Mouse (Mus musculus) spleen, embryonic (tissue): Measurements from ENCODE around the gene Mpped1.

ENCODE experiments used
- CTCF ChIA-PET: fragments of 350-600 bp; sonication (Branson Sonifier 250); formaldehyde crosslinking; loops from one replicate; lab custom pipeline; 2022; lab: Charles Lee

Mpped1 gene

GRCm38 (mm10) chr15:83779387-83779786 is at the start of gene Mpped1:
Gene Mpped1, plus strand, starts transcription at chr15:83779467.
- CTCF ChIA-PET, result no interaction called here

GRCm38 (mm10) chr15:83740676-83741422 is 38.4 kb upstream of the Mpped1 start:
- CTCF ChIA-PET, result no interaction called here

- CTCF ChIA-PET, result no interaction called here
Observed at GRCm38 (mm10) chr15:83742018-83742417, 37.2 kb upstream of the Mpped1 start.

- CTCF ChIA-PET, result no interaction called here
Observed at GRCm38 (mm10) chr15:83746311-83746710, 33.0 kb upstream of the Mpped1 start.

GRCm38 (mm10) chr15:83748986-83749385 is 30.3 kb upstream of the Mpped1 start:
- CTCF ChIA-PET, result no interaction called here

DNA sequence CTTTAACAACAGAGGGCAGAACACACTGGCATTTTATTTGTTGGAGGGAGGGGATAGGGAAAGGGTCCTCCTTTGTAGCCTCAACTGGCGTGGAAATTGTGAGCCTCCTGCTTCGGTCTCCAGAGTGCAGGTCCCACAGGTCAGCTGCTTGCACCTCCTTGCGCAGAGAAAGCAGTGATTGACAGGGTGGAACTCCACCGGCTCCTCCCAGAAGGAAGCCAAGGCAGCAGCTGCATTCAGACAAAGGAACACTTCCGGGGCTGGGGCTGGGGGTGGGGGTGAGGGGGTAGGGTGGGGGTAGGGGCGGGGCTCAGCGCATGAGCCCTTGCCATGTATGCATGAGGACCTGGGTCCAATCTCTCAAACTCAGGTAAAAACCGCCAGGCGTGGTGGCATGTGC is 29.8 kb upstream of the Mpped1 start:
- CTCF ChIA-PET, result no interaction called here

GRCm38 (mm10) chr15:83756742-83757141 is 22.5 kb upstream of the Mpped1 start:
- CTCF ChIA-PET, result no interaction called here

- CTCF ChIA-PET, result no interaction called here
Observed at GRCm38 (mm10) chr15:83758958-83759357, 20.3 kb upstream of the Mpped1 start.

DNA sequence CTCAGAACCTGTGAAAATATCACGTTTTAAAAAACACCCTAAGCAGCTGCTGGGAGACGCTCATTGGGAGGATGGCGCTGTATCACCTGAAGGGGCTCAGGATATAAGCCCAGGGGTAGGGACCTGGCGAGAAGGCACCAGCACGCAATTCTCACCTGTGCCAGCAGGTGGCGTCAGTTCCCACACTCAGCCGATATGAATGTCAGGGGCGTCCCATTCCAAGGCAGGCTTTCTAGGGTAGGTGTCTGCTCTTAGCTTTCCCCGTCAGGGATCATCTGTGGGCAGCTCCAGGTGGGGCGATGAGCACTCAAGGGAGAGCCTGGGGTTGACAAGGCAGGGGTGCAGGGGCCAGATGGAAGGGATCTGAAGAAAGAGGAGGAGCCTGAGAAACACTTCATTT is 18.6 kb upstream of the Mpped1 start:
- CTCF ChIA-PET, result no interaction called here

GRCm38 (mm10) chr15:83761512-83761911 is 17.8 kb upstream of the Mpped1 start:
- CTCF ChIA-PET, result no interaction called here

GRCm38 (mm10) chr15:83765388-83766029 is 13.8 kb upstream of the Mpped1 start:
- CTCF ChIA-PET, result no interaction called here

DNA sequence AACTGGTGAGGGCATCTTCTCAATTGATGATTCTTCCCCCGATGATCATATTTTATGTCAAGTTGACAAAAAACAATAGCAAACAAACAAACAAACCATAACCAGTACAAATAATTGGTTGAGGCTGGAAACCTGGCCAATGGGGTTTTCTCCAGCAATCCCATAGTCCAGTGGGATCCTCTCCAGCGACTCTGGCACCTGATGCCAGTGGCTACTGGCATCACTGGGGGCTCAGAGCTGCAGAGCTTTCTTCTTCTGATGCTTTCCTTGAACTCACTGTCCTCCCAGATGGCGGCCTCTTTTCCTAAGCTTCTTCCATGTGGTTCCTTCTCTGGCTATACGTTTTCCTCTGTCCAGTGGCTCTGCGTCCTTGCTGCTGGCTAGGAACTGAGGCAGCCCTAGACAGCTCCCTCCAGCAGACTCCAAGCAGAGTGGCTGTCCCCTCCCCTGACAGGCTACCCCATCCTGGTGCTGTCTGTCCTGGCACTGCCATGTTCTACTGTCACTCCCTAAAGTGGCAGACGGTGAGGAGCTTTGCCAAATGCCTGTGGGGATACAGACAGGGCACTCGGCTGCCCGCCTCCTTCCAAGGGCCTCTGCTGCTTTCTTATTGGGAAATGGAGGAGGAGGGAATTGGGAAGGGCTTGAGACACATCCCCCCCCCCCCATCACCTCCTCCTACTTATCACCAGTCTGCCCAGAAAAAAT is 7.8 kb upstream of the Mpped1 start:
- CTCF ChIA-PET, result no interaction called here

- CTCF ChIA-PET, result no interaction called here
Observed at GRCm38 (mm10) chr15:83772460-83772859, 6.8 kb upstream of the Mpped1 start.

DNA sequence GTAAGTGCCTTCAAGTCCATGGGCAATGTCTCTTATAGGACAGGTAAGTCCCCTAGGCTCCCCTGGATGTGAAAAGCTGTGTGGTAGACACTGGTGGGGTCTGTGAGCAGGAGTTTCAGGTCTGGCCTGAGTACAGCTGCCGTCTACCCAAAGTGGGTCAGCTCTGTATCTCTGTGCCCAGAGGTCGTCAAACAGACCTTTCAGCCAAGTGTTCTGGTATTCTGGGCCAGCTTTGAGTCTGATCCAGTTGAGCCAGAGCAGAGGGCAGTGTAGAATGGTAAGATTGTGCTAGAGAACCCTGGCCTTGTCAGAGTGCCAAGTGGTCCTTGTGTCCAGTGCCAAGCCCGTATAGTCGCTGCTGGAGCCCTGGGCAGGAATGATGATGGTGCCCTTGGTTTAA is 6.3 kb upstream of the Mpped1 start:
- CTCF ChIA-PET, result no interaction called here

GRCm38 (mm10) chr15:83774922-83775321 is 4.3 kb upstream of the Mpped1 start:
- CTCF ChIA-PET, result no interaction called here

DNA sequence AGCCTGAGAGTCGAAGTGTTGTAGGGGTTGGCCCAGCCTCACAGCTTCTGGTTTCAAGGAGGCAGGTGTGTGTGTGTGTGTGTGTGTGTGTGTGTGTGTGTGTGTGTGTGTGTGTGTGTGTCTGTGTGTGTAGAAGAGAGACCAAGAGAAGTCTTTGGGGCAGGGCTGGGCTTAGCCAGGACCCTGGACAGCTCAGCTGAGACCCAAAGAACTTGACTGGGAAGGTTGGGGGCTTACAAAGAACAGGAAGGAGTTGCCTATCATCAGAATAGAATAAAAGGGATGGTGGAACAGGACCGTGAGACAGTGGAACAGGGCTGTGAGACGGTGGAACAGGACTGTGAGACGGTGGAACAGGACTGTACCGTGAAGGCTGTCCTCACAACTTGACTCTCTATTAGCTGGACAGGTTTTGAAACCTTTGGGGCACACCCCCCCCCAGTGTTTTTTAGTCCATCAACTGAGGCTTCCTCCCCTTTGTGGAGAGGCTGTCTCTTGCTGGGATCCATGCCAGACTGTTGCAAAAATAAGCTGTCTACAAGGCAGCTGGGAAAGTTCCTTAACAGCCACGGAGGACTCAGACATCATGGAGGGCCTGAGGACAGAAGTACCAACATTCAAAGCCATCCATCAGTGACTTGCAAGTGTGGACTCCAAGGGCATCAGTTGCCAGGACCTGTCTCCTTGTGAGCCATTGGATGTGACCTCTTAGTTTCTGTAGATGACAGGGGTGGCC is 2.8 kb upstream of the Mpped1 start:
- CTCF ChIA-PET, result no interaction called here

DNA sequence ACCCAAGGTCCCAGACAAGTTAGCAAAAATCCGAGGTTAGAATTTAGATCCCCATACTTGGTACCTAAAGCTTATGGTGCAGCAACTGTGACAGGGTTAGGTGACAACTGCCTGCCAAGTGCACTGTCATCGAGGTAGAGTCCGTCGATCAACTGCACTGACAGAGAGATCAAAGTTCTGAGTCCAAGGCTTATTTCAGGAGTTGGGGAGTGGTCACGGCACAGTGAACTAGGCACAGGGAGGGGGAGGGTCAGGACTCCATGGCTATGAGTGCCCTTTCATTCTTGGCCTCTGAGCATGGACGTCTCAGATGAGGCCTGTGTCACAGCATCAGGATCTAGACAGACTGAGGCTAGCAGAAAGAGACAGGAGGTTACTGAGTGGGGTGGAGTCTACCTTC is 1.8 kb upstream of the Mpped1 start:
- CTCF ChIA-PET, result no interaction called here

DNA sequence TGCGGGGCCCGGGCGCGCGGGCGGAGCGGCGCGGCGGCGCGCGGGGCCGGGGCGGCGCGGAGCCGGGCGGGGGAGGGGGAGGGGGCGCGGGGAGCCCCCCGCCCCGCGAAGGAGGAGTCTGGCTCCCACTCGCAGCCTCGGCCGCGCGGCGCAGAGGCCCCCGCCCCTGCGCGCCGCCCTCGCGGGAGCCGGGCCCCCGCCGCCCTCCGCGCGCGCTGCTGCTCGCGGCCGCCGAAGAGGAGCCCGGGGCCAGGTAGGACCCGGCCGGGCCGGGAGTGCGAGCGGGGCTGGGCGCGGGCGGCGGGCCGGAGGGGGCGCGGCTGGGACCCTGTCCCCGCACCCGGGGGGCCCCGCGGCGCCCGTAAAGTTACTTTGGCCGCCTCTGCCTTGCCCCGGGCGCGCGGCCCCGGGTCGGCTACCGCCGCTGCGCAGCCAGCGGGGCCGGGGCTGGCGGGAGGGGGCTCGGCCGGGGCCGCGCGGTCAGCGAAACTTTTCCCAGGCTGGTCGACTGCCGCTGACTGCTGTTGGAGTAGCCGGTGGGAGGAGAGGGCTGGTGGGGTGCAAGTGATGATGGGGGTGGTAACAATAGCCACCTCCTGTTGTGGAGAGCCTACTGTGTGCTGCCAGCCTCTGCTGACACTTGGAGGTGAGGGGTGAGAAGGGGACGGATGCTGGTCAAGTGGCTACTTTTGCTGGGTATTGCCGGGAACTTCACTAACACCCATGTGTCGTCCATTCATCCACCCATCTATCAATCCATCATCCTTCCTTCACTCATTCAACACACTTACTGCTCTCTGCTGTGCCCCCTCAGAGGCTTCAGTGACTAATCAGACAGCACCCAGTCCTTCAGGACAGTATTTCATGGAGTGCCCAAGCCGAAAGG is 831 bp downstream of the Mpped1 start:
- CTCF ChIA-PET, result no interaction called here

DNA sequence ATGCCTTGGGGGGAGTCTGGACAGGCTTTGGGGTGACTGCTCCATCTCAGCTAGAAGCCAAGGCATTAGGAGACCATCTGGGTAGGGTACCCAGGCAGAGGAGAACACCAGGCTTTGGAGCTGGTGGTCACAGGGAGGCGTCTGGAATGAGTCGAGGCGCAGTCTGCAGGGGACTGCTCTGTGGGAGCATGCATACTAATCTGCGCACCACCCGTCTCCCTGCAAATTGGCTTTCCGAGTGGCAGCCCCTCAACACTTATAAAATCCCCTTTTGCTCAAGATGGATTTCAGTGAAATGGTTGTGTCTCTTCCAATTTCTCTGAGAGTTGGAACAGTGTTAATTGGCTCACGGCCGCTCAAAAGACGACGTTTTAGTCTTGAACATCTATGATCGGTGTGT is 2.0 kb downstream of the Mpped1 start:
- CTCF ChIA-PET, result no interaction called here

GRCm38 (mm10) chr15:83782284-83782683 is 3.0 kb downstream of the Mpped1 start:
- CTCF ChIA-PET, result no interaction called here

DNA sequence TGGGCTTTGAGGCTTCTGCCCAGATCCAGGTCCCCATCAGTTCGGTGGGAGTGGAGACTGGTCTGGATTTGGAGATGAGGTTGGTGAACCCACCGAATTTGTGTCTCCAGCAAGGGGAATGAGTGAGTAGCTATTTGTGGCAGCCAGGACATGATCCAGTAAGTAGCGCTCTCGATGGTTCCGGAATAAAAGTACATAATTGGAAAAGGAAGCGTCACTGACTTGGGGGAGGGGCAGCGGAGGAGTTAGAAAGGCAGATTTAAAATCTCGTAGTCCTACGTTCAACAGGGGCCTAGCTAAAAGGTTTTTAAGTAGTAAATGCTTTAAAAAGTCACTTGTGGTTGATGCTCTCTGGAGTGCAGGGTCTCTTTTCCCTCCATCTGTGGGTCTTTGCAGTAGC is 5.5 kb downstream of the Mpped1 start:
- CTCF ChIA-PET, result no interaction called here
